Mouse (Mus musculus) gastrocnemius, adult 18-20 months (tissue): ENCODE data around the gene Nln. TPM values are rescaled to one million over a fixed set of nuclear protein-coding genes. Genes with fewer than 3 reads are reported as not detected.

Experiments used
- DNase-seq: peaks from one replicate; pipeline ENCODE4 v3.0.0; 2021; ENCODE audit warnings: low spot score
- long read RNA-seq, 2 experiments: library from polyadenylated mRNA; stranded (forward); transcript quantifications; one replicate each; pipeline ENCODE4 v2.0.0; 2021
- total RNA-seq, 2 experiments: library from RNA; stranded (reverse); gene quantifications; 2 replicates each; pipeline ENCODE4 v1.2.3; 2021

Gene Nln
- 1 to 10 TPM; 4.7 to 7.0 TPM for total RNA-seq
- long read RNA-seq, experiment 1, full-length matches to known transcripts = 8 of 9 reads
- long read RNA-seq, experiment 1, partial matches to known transcripts = 1 of 9 reads
- long read RNA-seq, experiment 1, other reads (novel, unspliced or antisense) = 0 of 9 reads
- long read RNA-seq, experiment 2, full-length matches to known transcripts = 4 of 7 reads
- long read RNA-seq, experiment 2, partial matches to known transcripts = 3 of 7 reads
- long read RNA-seq, experiment 2, other reads (novel, unspliced or antisense) = 0 of 7 reads

- DNase-seq = peak; percentile 79
Observed at GRCm38 (mm10) chr13:104109288-104109815, at the start of gene Nln, which contains the start of gene Sgtb. Gene Nln, minus strand, starts transcription at chr13:104109614. Gene Sgtb, plus strand, starts transcription at chr13:104109741.

- DNase-seq = no peak
Observed at GRCm38 (mm10) chr13:104155686-104156085, 46.3 kb upstream of the Nln start.

GRCm38 (mm10) chr13:104155106-104155505 lies 45.7 kb upstream of the Nln start:
- DNase-seq = no peak

- no peak for DNase-seq
Observed at GRCm38 (mm10) chr13:104154180-104154579, 44.8 kb upstream of the Nln start.

GRCm38 (mm10) chr13:104145646-104146045 lies 36.2 kb upstream of the Nln start:
- DNase-seq = no peak

GRCm38 (mm10) chr13:104144871-104145270 lies 35.5 kb upstream of the Nln start:
- DNase-seq = no peak

GRCm38 (mm10) chr13:104139369-104140209 lies 30.2 kb upstream of the Nln start:
- peak; percentile 72 for DNase-seq

GRCm38 (mm10) chr13:104134510-104135085 lies 25.2 kb upstream of the Nln start:
- no peak for DNase-seq

- DNase-seq = no peak
Observed at GRCm38 (mm10) chr13:104132561-104132960, 23.1 kb upstream of the Nln start.

- no peak for DNase-seq
Observed at GRCm38 (mm10) chr13:104123662-104124381, 14.4 kb upstream of the Nln start.

- no peak for DNase-seq
Observed at GRCm38 (mm10) chr13:104122078-104122840, 12.8 kb upstream of the Nln start.

- no peak for DNase-seq
Observed at GRCm38 (mm10) chr13:104114827-104115226, 5.4 kb upstream of the Nln start.

- no peak for DNase-seq
Observed at GRCm38 (mm10) chr13:104113782-104114181, 4.4 kb upstream of the Nln start.

GRCm38 (mm10) chr13:104112266-104112900 lies 3.0 kb upstream of the Nln start:
- no peak for DNase-seq

- DNase-seq = no peak
Observed at GRCm38 (mm10) chr13:104110526-104110925, 1.1 kb upstream of the Nln start.

GRCm38 (mm10) chr13:104109816-104110521 lies 555 bp upstream of the Nln start:
- peak; percentile 20 for DNase-seq

GRCm38 (mm10) chr13:104108651-104109287 lies 645 bp downstream of the Nln start:
- peak; percentile 13 for DNase-seq

GRCm38 (mm10) chr13:104101606-104102235 lies 7.7 kb downstream of the Nln start:
- no peak for DNase-seq
